Mouse (Mus musculus) kidney, adult 2 months (tissue): ENCODE measurements at regions not wholly inside any gene's neighbourhood (a gene's known extent, or its start where the extent isn't known, plus 50 kb on each side); places are given as distances from the start of the nearest gene placed in this dataset.
"Not testable (repeated sequence)": the region's sequence is repeated elsewhere in the genome, so short reads cannot be mapped to it uniquely, and the experiment has no call there.

ENCODE experiments used
- DNase-seq: peaks from one replicate; pipeline ENCODE4 v3.0.0; 2021
- H3K27ac ChIP-seq: fragments of 200-500 bp; 2 replicates; pipeline ENCODE4 v1.5.1; 2012; ENCODE audit warnings: low read depth, low read length, control low read depth, inconsistent platforms; ENCODE audit not compliant: insufficient read depth
- H3K27me3 ChIP-seq: fragments of 200-500 bp; replicated peaks from 2 replicates; pipeline ENCODE4 v1.6.1; 2012; ENCODE audit warnings: mild to moderate bottlenecking, moderate library complexity, low read length, inconsistent platforms; ENCODE audit not compliant: control insufficient read depth, insufficient read depth
- H3K36me3 ChIP-seq: fragments of 200-500 bp; 2 replicates; pipeline ENCODE4 v1.6.1; 2012; ENCODE audit warnings: mild to moderate bottlenecking, moderate library complexity, low read length, inconsistent platforms; ENCODE audit not compliant: control insufficient read depth, insufficient read depth
- H3K4me1 ChIP-seq: fragments of 200-500 bp; 2 replicates; pipeline ENCODE4 v1.6.1; 2011; ENCODE audit warnings: low read length; ENCODE audit not compliant: control insufficient read depth, insufficient read depth
- H3K4me3 ChIP-seq: fragments of 200-500 bp; 2 replicates; pipeline ENCODE4 v1.5.1; 2011; ENCODE audit warnings: mild to moderate bottlenecking, low read depth, low read length, control low read depth; ENCODE audit not compliant: insufficient read depth
- CTCF ChIP-seq: fragments of 200-500 bp; conservative IDR thresholded peaks from 2 replicates; pipeline ENCODE4 v1.5.1; 2011; ENCODE audit warnings: low read depth, mild to moderate bottlenecking, control low read depth, low read length, moderate library complexity, mixed read lengths; ENCODE audit not compliant: insufficient read depth, insufficient read length
- POLR2A ChIP-seq: fragments of 200-500 bp; IDR thresholded peaks from one replicate; pipeline ENCODE4 v1.6.1; 2011; ENCODE audit warnings: low read depth, low read length, control low read depth
- WGBS: fragments of 180-500 bp; shearing (Covaris S2); methylation state at CpG from one replicate; pipeline ENCODE4 v1.1.7; 2018; 5-methylcytosine and 5-hydroxymethylcytosine counted together

GRCm38 (mm10) chr4:124368085-124368484 is 242.5 kb downstream of the 3100002H09Rik start:
- Histone ChIP-seq H3K4me3 (no peak overlapping the region), H3K27ac (no peak overlapping the region), H3K27me3 (no peaks in the 10 kb centered on the region), H3K36me3 (no peaks in the 10 kb centered on the region), H3K4me1 (no peaks in the 10 kb centered on the region)
- WGBS: 84% methylated on average over 10 of the region's 10 CpGs
- no peak for TF ChIP-seq POLR2A
- TF ChIP-seq CTCF: no peak
- no peak for DNase-seq

GRCm38 (mm10) chr4:124360578-124360908 is 250.1 kb downstream of the 3100002H09Rik start:
- WGBS: 65% methylated on average over 6 of the region's 6 CpGs
- DNase-seq: no peak
- no peak overlapping the region for H3K27ac ChIP-seq

GRCm38 (mm10) chr4:124359707-124360577 is 250.7 kb downstream of the 3100002H09Rik start:
- no peaks in the 10 kb centered on the region for H3K4me1 ChIP-seq
- no peaks in the 10 kb centered on the region for H3K36me3 ChIP-seq
- H3K27me3 ChIP-seq: no peaks in the 10 kb centered on the region; the same call in 1 of the 2 replicates
- H3K4me3 ChIP-seq: no peak overlapping the region
- no peak for TF ChIP-seq CTCF
- TF ChIP-seq POLR2A: no peak
- no peak for DNase-seq
- H3K27ac ChIP-seq: no peak overlapping the region
- 36% methylated on average over 13 of the region's 13 CpGs for whole genome bisulfite sequencing

More at GRCm38 (mm10) chr4:124360578-124360908, 250.1 kb downstream of the 3100002H09Rik start:
- Histone ChIP-seq H3K4me3 (no peak overlapping the region), H3K36me3 (no peaks in the 10 kb centered on the region), H3K4me1 (no peaks in the 10 kb centered on the region), H3K27me3 (no peaks in the 10 kb centered on the region; the same call in 1 of the 2 replicates)
- TF ChIP-seq POLR2A (no peak), CTCF (no peak)

GRCm38 (mm10) chr4:124358456-124358855 is 252.1 kb downstream of the 3100002H09Rik start:
- WGBS: 0% methylated on average over 3 of the region's 8 CpGs
- H3K27ac ChIP-seq, H3K36me3 ChIP-seq, H3K4me3 ChIP-seq, DNase-seq, H3K4me1 ChIP-seq, H3K27me3 ChIP-seq: not testable (repeated sequence)

- WGBS: 87% methylated on average over 3 of the region's 3 CpGs
- Histone ChIP-seq H3K27me3 (no peaks in the 10 kb centered on the region; the same call in 1 of the 2 replicates), H3K4me3 (no peak overlapping the region)
These were observed 260.2 kb downstream of the 3100002H09Rik start for GRCm38 (mm10) chr4:124350361-124350760.

GRCm38 (mm10) chr4:124349610-124350295 is 260.9 kb downstream of the 3100002H09Rik start:
- no peaks in the 10 kb centered on the region for H3K36me3 ChIP-seq
- H3K4me3 ChIP-seq: no peak overlapping the region
- no peaks in the 10 kb centered on the region for H3K4me1 ChIP-seq
- H3K27me3 ChIP-seq: no peaks in the 10 kb centered on the region; the same call in 1 of the 2 replicates
- no peak overlapping the region for H3K27ac ChIP-seq
- TF ChIP-seq CTCF (no peak), POLR2A (no peak)
- no peak for DNase-seq
- 45% methylated on average over 15 of the region's 15 CpGs for WGBS

More at GRCm38 (mm10) chr4:124350361-124350760, 260.2 kb downstream of the 3100002H09Rik start:
- no peaks in the 10 kb centered on the region for H3K36me3 ChIP-seq
- no peak overlapping the region for H3K27ac ChIP-seq
- H3K4me1 ChIP-seq: no peaks in the 10 kb centered on the region
- TF ChIP-seq POLR2A: no peak
- no peak for TF ChIP-seq CTCF
- no peak for DNase-seq

- no peaks in the 10 kb centered on the region for H3K36me3 ChIP-seq
- H3K27me3 ChIP-seq: no peaks in the 10 kb centered on the region; the same call in 1 of the 2 replicates
- no peak for DNase-seq
- no peak overlapping the region for H3K27ac ChIP-seq
- H3K4me1 ChIP-seq: no peaks in the 10 kb centered on the region
- WGBS: 42% methylated on average over 3 of the region's 3 CpGs
- no peak for TF ChIP-seq CTCF
- TF ChIP-seq POLR2A: no peak
- H3K4me3 ChIP-seq: no peak overlapping the region
These were observed 261.5 kb downstream of the 3100002H09Rik start for GRCm38 (mm10) chr4:124349055-124349454.
